Mouse (Mus musculus) erythroblast, embryonic 14.5 days (primary cell): Measurements from ENCODE around the gene Odf3b.

ENCODE experiments used
- GATA1 ChIP-seq: IDR thresholded peaks from 2 replicates; pipeline ENCODE4 v1.6.1; 2012; ENCODE audit warnings: low read length, inconsistent platforms, mixed read lengths
- TAL1 ChIP-seq: IDR thresholded peaks from 3 replicates; pipeline ENCODE4 v1.6.1; 2012; ENCODE audit warnings: low read length, inconsistent platforms, mixed read lengths

GRCm38 (mm10) chr15:89356372-89356771, 22.7 kb downstream of the Odf3b start:
- TF ChIP-seq GATA1 (0 out of 2 replicates have a peak, but pooled peaks have one; percentile 12), TAL1 (no peak)
